Mouse (Mus musculus): ENCODE data around the gene Kazn. TPM values are rescaled to one million over a fixed set of nuclear protein-coding genes. Genes with fewer than 3 reads are reported as not detected.

Gene Kazn
- polyA plus RNA-seq, 1 experiment from 2014 or later: 16.4 TPM

DNA sequence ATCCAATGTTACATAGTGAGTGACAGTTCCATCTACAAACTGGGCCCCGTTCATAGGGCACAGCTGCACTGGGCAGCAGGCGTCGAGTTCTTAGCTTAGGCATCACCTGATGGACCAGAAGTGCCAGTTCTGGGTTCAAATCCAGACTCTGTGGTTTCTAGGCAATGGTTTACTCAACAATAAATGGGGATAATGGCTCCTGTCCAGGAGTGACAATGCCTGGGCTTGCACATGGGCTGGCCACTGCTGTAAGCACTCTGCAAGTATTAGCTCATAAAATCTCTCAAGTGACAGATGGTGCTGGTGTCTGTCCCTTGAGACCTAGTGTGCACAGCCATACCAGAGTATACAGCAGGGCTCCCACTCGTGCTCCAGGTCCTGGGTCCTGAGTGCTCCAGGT is 66.3 kb downstream of the Kazn start:
- no peak overlapping the region for H3K9ac ChIP-seq (ENCODE audit: low read depth, low read length)
- H3K27ac ChIP-seq: peak overlapping the region; percentile 70; the same call in 1 of the 2 replicates
- no peak for DNase-seq (ENCODE audit: low spot score)
- no peak overlapping the region for H3K4me3 ChIP-seq (replicated peaks; ENCODE audit: low read depth, low read length)
- H3K27me3 ChIP-seq (ENCODE audit: insufficient read depth, low read length): no peaks in the 10 kb centered on the region
- H3K4me2 ChIP-seq (ENCODE audit: low read length): no peak overlapping the region
- H3K9me3 ChIP-seq (replicated peaks; ENCODE audit: low read length): no peaks in the 10 kb centered on the region
- TF ChIP-seq CTCF (IDR thresholded peaks at IDR 0.05; ENCODE audit: low read depth): no peak
- H3K4me1 ChIP-seq (replicated peaks; ENCODE audit: insufficient read depth, low read length): peaks cover 27% of the 10 kb centered on the region
- no peaks in the 10 kb centered on the region for H3K36me3 ChIP-seq (ENCODE audit: insufficient read depth, low read length)
- 86% methylated on average over 4 of the region's 4 CpGs for WGBS
- no peak for ATAC-seq (replicated peaks; ENCODE audit: low FRiP score, low read depth)

DNA sequence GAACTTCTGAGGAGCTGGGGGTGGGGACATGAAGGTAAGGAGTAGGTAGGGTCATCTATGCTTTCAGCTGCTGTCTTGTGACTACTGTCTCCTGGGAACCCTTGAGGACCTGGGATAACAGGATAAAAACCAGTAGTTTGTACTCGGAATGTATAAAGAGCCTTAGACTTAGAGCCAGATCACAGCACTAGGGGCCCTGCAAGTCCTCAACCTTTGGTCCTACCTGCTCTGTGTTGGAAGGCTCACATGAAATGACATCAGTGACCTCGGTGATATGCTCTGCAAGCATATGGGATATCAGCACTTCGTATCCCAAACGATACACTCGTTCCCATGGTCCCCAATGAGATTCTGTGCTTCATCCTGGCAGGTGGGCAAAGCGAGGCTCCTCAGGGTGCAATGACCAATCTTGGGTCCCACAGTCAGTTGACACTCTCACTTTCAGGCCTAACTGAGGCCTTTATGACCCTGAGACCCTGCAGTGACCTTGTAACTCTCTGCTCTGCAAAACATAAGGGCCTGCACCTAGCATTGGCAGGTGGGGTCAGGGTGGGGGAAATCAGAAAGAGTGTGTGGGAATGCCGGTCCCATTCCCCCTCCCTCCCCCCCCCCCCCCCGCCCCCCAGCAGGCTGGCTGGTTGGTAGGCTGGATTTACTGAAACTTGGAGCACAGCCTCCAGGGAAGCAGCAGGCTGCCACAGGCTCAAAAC is 67.3 kb downstream of the Kazn start:
- WGBS: 71% methylated on average over 7 of the region's 8 CpGs
- Histone ChIP-seq H3K36me3 (ENCODE audit: insufficient read depth, low read length) (no peaks in the 10 kb centered on the region), H3K4me1 (replicated peaks; ENCODE audit: insufficient read depth, low read length) (peaks cover 27% of the 10 kb centered on the region), H3K27ac (no peak overlapping the region), H3K9me3 (replicated peaks; ENCODE audit: low read length) (no peaks in the 10 kb centered on the region), H3K9ac (ENCODE audit: low read depth, low read length) (no peak overlapping the region), H3K27me3 (ENCODE audit: insufficient read depth, low read length) (no peaks in the 10 kb centered on the region), H3K4me3 (replicated peaks; ENCODE audit: low read depth, low read length) (no peak overlapping the region), H3K4me2 (ENCODE audit: low read length) (no peak overlapping the region)
- DNase-seq (ENCODE audit: low spot score): no peak
- no peak for TF ChIP-seq CTCF (IDR thresholded peaks at IDR 0.05; ENCODE audit: low read depth)
- ATAC-seq (replicated peaks; ENCODE audit: low FRiP score, low read depth): no peak

DNA sequence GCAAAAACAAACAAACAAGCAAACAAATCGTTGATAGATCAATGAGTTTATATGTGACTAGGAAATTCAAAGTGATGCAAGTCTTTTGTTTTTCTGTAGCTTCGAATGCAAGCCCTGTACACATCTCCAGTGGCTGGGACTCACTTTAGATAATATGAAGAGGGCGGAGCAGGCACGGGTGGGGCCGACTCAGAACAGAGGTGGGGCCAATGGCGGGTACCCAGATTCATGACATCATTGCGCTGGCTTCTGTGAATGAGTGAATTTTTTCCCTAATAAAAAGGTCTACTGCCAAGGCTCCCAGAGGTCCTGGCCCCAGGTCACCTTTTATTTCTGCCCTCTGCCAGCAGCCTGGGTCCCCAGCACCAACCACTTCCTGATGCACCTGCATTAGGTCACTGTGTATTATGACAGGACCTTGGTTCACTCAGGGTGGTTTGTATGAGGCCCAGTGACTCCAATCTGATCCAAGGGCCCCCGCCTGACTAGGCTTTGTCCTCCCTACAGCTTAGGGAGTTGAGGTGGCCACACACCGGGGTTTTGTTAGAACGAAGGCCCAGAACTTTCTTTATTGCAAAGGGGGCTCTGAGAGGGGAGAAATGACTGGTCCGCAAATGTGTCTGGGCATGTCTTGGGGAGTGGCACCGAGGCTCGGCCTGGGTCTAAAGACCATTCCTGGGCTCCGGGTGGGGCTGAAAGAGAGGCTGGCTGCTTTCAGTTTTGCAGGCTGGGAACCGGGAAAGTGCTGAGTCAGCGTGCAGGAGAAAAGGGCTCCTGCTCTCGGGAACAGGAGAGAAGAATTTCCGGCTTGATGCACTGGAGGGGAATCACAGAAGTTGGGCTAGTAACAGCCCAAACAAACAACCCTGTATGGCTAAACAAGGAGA is 68.1 kb downstream of the Kazn start:
- Histone ChIP-seq H3K9ac (ENCODE audit: low read depth, low read length) (no peak overlapping the region), H3K27me3 (ENCODE audit: insufficient read depth, low read length) (no peaks in the 10 kb centered on the region), H3K4me2 (ENCODE audit: low read length) (0 out of 2 replicates have a peak overlapping the region, but pooled peaks have one; percentile 7), H3K9me3 (replicated peaks; ENCODE audit: low read length) (no peaks in the 10 kb centered on the region), H3K4me1 (replicated peaks; ENCODE audit: insufficient read depth, low read length) (peaks cover 32% of the 10 kb centered on the region), H3K4me3 (replicated peaks; ENCODE audit: low read depth, low read length) (no peak overlapping the region), H3K27ac (peak overlapping the region; percentile 25; the same call in 1 of the 2 replicates), H3K36me3 (ENCODE audit: insufficient read depth, low read length) (no peaks in the 10 kb centered on the region)
- ATAC-seq (replicated peaks; ENCODE audit: low FRiP score, low read depth) (no peak), DNase-seq (ENCODE audit: low spot score) (peak; percentile 58)
- WGBS: 58% methylated on average over 18 of the region's 18 CpGs
- TF ChIP-seq CTCF (IDR thresholded peaks at IDR 0.05; ENCODE audit: low read depth): no peak

DNA sequence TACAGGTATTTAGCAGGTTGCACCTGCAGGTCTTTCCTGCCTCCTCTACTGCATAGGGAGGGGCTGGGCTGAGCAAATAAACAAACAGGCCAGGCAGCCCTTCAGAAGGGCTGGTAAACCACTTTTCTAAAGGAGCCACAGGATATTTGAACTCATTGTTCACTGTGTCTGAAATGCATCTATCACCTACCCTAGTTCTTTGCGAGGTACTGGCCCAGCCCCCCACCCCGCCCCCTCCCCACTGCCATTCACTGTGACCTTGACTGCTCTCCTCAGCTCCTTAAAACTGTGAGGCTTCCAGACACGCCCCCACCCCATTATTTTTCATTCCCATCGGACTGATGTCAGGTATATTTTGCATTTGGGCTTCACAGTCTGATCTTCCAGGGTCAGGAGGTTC is 69.6 kb downstream of the Kazn start:
- no peaks in the 10 kb centered on the region for H3K9me3 ChIP-seq (replicated peaks; ENCODE audit: low read length)
- H3K4me2 ChIP-seq (ENCODE audit: low read length): no peak overlapping the region
- no peaks in the 10 kb centered on the region for H3K36me3 ChIP-seq (ENCODE audit: insufficient read depth, low read length)
- H3K27ac ChIP-seq: no peak overlapping the region
- no peak overlapping the region for H3K9ac ChIP-seq (ENCODE audit: low read depth, low read length)
- no peaks in the 10 kb centered on the region for H3K27me3 ChIP-seq (ENCODE audit: insufficient read depth, low read length)
- DNase-seq (ENCODE audit: low spot score) (no peak), ATAC-seq (replicated peaks; ENCODE audit: low FRiP score, low read depth) (no peak)
- H3K4me1 ChIP-seq (replicated peaks; ENCODE audit: insufficient read depth, low read length): peaks cover 33% of the 10 kb centered on the region
- TF ChIP-seq CTCF (IDR thresholded peaks at IDR 0.05; ENCODE audit: low read depth): no peak
- 59% methylated on average over 4 of the region's 4 CpGs for WGBS
- no peak overlapping the region for H3K4me3 ChIP-seq (replicated peaks; ENCODE audit: low read depth, low read length)

DNA sequence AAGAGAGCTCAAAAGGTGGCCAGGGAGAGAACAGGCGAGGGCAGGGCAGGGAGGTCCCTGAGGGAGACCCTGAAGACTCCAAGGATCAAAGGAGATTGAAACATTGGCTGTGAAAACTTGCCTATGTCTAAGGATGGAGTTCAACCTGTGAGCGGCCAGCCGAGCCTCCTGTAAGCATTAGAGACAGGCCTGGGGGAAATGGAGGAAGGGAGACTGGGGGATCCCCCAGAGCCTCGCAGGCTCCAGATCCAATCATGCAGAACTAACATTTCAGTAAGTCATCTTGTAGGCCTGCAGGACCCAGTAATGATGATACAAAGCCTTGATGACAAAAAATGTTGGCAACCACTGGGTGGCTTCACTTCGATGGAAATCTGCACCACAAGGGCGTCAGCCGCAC is 70.8 kb downstream of the Kazn start:
- TF ChIP-seq CTCF (IDR thresholded peaks at IDR 0.05; ENCODE audit: low read depth): no peak
- no peak overlapping the region for H3K27ac ChIP-seq
- DNase-seq (ENCODE audit: low spot score) (no peak), ATAC-seq (replicated peaks; ENCODE audit: low FRiP score, low read depth) (no peak)
- H3K9ac ChIP-seq (ENCODE audit: low read depth, low read length): no peak overlapping the region
- no peaks in the 10 kb centered on the region for H3K9me3 ChIP-seq (replicated peaks; ENCODE audit: low read length)
- no peak overlapping the region for H3K4me3 ChIP-seq (replicated peaks; ENCODE audit: low read depth, low read length)
- no peaks in the 10 kb centered on the region for H3K27me3 ChIP-seq (ENCODE audit: insufficient read depth, low read length)
- H3K4me1 ChIP-seq (replicated peaks; ENCODE audit: insufficient read depth, low read length): peaks cover 33% of the 10 kb centered on the region
- 70% methylated on average over 7 of the region's 7 CpGs for WGBS
- H3K4me2 ChIP-seq (ENCODE audit: low read length): no peak overlapping the region
- no peaks in the 10 kb centered on the region for H3K36me3 ChIP-seq (ENCODE audit: insufficient read depth, low read length)

DNA sequence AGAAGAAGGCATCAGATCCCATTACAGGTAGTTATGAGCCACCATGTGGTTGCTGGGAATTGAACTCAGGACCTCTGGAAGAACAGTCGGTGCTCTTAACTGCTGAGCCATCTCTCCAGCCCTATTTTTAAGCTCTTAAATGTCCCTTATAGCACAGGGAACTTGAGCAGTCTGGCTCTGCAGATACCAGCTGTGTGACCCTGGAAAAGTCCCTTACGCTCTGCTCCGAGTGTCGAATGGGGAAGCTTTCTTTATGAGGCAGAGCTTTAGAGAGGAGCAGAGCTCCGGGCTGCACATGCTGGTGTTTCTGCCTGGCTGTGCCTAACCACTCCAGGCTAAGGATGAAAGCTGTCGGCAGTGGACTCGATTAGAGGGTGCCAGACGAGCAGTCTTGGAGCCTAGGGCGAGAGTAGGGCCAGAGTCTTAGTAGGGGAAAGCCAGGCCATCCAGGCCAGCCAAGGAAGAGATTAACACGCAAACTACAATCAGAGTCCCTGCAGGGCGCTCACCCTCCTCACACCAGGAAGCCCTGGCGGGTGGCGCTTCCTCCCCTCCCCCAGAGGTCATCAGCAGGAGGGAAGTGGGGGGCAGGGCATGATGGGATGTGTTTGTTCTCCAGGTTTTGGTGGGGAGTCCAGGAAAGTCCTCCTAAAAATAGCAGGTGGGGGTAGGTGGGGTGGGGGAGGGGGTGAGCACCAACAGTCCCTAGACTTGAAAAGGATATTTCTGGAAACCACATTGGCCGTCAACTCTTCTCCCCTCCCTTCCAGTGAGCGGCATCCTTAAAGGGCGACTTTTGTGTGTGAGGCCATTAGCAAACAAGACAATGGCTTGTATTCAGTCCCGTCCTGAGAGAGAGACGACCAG is 73.1 kb downstream of the Kazn start:
- Histone ChIP-seq H3K9me3 (replicated peaks; ENCODE audit: low read length) (no peaks in the 10 kb centered on the region), H3K9ac (ENCODE audit: low read depth, low read length) (no peak overlapping the region), H3K4me1 (replicated peaks; ENCODE audit: insufficient read depth, low read length) (0 out of 2 replicates have a peak, but pooled peaks cover 15% of the 10 kb centered on the region), H3K4me3 (replicated peaks; ENCODE audit: low read depth, low read length) (no peak overlapping the region), H3K27ac (peak overlapping the region; percentile 61), H3K27me3 (ENCODE audit: insufficient read depth, low read length) (no peaks in the 10 kb centered on the region), H3K4me2 (ENCODE audit: low read length) (no peak overlapping the region), H3K36me3 (ENCODE audit: insufficient read depth, low read length) (no peaks in the 10 kb centered on the region)
- ATAC-seq (replicated peaks; ENCODE audit: low FRiP score, low read depth) (no peak), DNase-seq (ENCODE audit: low spot score) (peak; percentile 63)
- no peak for TF ChIP-seq CTCF (IDR thresholded peaks at IDR 0.05; ENCODE audit: low read depth)
- WGBS: 23% methylated on average over 18 of the region's 18 CpGs

Data from kidney, postnatal 0 days (tissue).